Mouse (Mus musculus) forebrain, embryonic 13.5 days (tissue): ENCODE measurements around the gene AW011738. TPM values are rescaled to one million over a fixed set of nuclear protein-coding genes. Genes with fewer than 3 reads are reported as not detected.

ENCODE experiments used
- ATAC-seq: fragments of 200-750 bp; cut with Nextera tagmentation; 2 replicates; pipeline ENCODE4 v1.8.0; 2017
- H3K27ac ChIP-seq: fragments of 300-500 bp; sonication (generic); 2 replicates; pipeline ENCODE4 v1.5.1; 2015; ENCODE audit warnings: inconsistent platforms, mild to moderate bottlenecking, moderate library complexity
- H3K27me3 ChIP-seq: fragments of 300-500 bp; sonication (generic); 2 replicates; pipeline ENCODE4 v1.6.1; 2015; ENCODE audit warnings: mild to moderate bottlenecking, inconsistent platforms
- H3K36me3 ChIP-seq: fragments of 300-500 bp; sonication (generic); 2 replicates; pipeline ENCODE4 v1.6.1; 2015; ENCODE audit warnings: mild to moderate bottlenecking, inconsistent platforms; ENCODE audit not compliant: poor library complexity, severe bottlenecking
- H3K4me1 ChIP-seq: fragments of 300-500 bp; sonication (generic); 2 replicates; pipeline ENCODE4 v1.6.1; 2015; ENCODE audit warnings: inconsistent platforms
- H3K4me2 ChIP-seq: fragments of 300-500 bp; sonication (generic); 2 replicates; pipeline ENCODE4 v1.6.1; 2015; ENCODE audit warnings: inconsistent platforms, mild to moderate bottlenecking, moderate library complexity
- H3K4me3 ChIP-seq: fragments of 300-500 bp; sonication (generic); 2 replicates; pipeline ENCODE4 v1.5.1; 2015; ENCODE audit warnings: mild to moderate bottlenecking, inconsistent platforms
- H3K9ac ChIP-seq: fragments of 300-500 bp; sonication (generic); 2 replicates; pipeline ENCODE4 v1.6.1; 2015; ENCODE audit warnings: mild to moderate bottlenecking, inconsistent platforms
- H3K9me3 ChIP-seq: fragments of 300-500 bp; sonication (generic); replicated peaks from 2 replicates; pipeline ENCODE4 v1.6.1; 2016; ENCODE audit warnings: inconsistent platforms
- WGBS: fragments of 180-500 bp; shearing (Covaris S2); methylation state at CpG from one replicate; pipeline ENCODE4 v1.1.7; 2015; 5-methylcytosine and 5-hydroxymethylcytosine counted together
- polyA plus RNA-seq: library from polyadenylated mRNA; unstranded; fragments of >200 nt; fragmentation: Nextera tagmentation; extraction: Ambion mirVana; gene quantifications from 2 replicates; pipeline ENCODE4 v1.2.1, GENCODE M21; 2015

The AW011738 gene
- polyA plus RNA-seq, result 6.2 and 7.6 TPM in 2 replicates

DNA sequence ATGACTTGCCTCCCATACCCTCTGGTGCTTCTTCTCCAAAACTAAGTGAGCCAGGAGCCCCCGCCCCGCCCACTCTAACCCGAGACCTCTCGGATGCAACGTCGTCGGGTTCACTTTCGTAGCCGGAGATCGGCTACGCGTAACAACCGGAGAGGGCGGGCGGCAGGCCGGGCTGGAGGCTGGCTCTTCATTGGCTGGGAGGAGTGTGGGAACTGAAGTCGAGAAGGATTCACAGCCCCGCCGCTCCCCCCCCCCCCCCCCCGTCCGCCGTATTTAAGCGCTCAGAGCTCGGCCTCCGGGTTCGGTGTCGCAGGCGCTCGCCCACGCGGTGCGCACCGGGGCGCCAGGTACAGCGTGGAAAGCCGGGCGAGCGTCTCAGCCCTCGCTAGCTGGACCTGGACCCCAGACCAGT is at the start of gene AW011738:
TSS of gene AW011738 (plus strand) at position 304 of the 412 bp plus-strand sequence.
- H3K27ac ChIP-seq, result peak within 1 kb of the TSS; percentile 67
- no peaks in the 10 kb centered on the region for H3K27me3 ChIP-seq
- ATAC-seq, result peak; percentile 84
- 0 out of 2 replicates have a peak, but pooled peaks cover 5% of the 10 kb centered on the region for H3K36me3 ChIP-seq
- H3K4me3 ChIP-seq, result peak within 1 kb of the TSS; percentile 61
- under 1% methylated on average over 33 of the region's 39 CpGs for WGBS
- peaks cover 31% of the 10 kb centered on the region for H3K4me1 ChIP-seq
- no peaks in the 10 kb centered on the region for H3K9me3 ChIP-seq
- peak within 1 kb of the TSS; percentile 93 for H3K4me2 ChIP-seq
- peak within 1 kb of the TSS; percentile 75 for H3K9ac ChIP-seq

DNA sequence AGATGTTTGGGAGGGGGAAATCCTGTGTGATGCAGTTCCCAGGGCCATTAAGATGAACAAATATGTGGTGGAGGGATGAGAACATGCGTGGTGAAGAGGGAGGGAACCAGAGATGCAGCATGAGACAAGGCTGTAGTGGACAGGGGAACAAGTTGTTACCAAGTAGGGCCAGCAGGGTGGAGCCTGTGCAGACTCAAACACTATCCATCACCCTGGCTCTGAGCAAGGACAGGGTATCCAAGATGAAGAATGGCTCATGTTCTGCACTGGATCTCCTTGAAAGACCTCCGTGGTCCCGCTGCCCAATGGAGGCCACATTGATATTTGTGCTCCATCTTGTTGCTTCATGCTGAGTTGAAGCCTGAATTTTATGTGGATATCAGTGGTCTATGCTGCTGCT is 48.3 kb upstream of the AW011738 start:
- no peaks in the 10 kb centered on the region for H3K36me3 ChIP-seq
- no peak overlapping the region for H3K27ac ChIP-seq
- peaks cover 10% of the 10 kb centered on the region for H3K9me3 ChIP-seq
- no peak overlapping the region for H3K4me2 ChIP-seq
- no peak for ATAC-seq
- 90% methylated on average over 3 of the region's 3 CpGs for WGBS
- no peaks in the 10 kb centered on the region for H3K4me1 ChIP-seq
- no peaks in the 10 kb centered on the region for H3K27me3 ChIP-seq
- no peak overlapping the region for H3K4me3 ChIP-seq
- H3K9ac ChIP-seq, result no peak overlapping the region

DNA sequence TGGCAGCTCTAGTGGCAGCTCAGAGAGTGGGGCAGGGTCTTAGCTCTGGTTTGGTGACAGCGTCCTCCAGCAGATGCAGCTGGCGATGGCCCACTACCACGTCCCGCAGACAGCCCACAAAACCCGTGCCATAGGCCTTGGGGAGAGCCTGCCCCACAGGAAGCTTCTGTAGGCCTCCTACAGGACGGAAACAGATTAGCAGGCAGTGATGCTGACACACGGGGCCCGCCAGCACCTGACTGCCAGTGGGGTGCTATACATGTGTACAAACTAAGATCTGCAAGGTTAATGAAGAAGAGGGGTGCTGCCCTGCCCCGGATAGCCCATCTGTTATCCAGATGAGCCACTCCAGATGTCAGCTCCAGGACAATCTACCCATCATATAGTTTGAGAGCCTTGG is 36.6 kb upstream of the AW011738 start:
- Histone ChIP-seq H3K9ac (no peak overlapping the region), H3K27ac (no peak overlapping the region), H3K27me3 (no peaks in the 10 kb centered on the region), H3K9me3 (peaks cover 10% of the 10 kb centered on the region; the same call in 1 of the 2 replicates), H3K36me3 (peaks cover 98% of the 10 kb centered on the region), H3K4me1 (no peaks in the 10 kb centered on the region), H3K4me3 (no peak overlapping the region), H3K4me2 (no peak overlapping the region)
- no peak for ATAC-seq
- WGBS, result 93% methylated on average over 9 of the region's 9 CpGs

DNA sequence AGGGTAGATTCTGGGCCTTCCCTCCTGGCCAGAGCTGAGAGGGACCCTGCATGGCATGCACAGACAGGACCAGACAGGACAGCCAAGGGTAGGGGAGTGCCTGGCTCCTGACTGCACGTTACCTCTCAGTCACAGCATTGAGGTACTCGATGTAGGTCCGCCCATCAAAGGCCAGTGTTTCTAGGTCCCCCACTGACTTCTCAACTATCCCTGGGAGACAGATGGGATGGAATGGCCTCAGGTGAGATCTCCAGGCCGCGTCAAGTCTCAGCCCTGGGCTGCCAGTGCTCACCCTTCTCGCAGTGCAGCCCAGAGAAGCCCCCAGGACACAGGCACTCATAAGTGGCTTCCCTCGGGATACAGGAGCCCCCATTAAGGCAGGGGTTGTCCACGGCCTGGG is 34.5 kb upstream of the AW011738 start:
- H3K4me3 ChIP-seq, result no peak overlapping the region
- H3K9ac ChIP-seq, result no peak overlapping the region
- WGBS, result 90% methylated on average over 7 of the region's 8 CpGs
- H3K27ac ChIP-seq, result no peak overlapping the region
- H3K9me3 ChIP-seq, result no peaks in the 10 kb centered on the region
- no peak overlapping the region for H3K4me2 ChIP-seq
- no peak for ATAC-seq
- H3K36me3 ChIP-seq, result peaks cover 100% of the 10 kb centered on the region
- H3K27me3 ChIP-seq, result no peaks in the 10 kb centered on the region
- H3K4me1 ChIP-seq, result no peaks in the 10 kb centered on the region

DNA sequence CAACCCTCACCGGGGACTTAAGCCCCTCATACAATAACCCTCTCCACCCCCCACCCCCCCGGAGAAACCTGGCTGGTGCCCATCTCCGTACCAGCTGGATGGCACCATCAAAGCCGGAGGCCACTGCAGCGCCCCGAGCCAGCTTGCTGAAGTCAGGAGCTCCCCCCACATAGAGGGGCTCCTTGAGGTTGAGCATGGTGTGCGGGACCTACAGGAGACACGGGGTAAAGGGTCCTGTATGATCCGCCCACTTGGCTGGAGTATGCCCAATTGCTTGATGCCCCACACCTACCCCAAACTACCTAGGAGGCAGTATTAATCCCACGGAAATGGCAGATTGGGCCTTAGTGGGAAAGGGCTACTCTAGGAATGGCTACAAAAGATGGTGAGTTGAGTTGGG is 34.0 kb upstream of the AW011738 start:
- peaks cover 100% of the 10 kb centered on the region for H3K36me3 ChIP-seq
- no peaks in the 10 kb centered on the region for H3K9me3 ChIP-seq
- 93% methylated on average over 10 of the region's 10 CpGs for WGBS
- no peak overlapping the region for H3K9ac ChIP-seq
- no peaks in the 10 kb centered on the region for H3K27me3 ChIP-seq
- H3K4me3 ChIP-seq, result no peak overlapping the region
- H3K4me1 ChIP-seq, result no peaks in the 10 kb centered on the region
- no peak for ATAC-seq
- no peak overlapping the region for H3K4me2 ChIP-seq
- no peak overlapping the region for H3K27ac ChIP-seq

DNA sequence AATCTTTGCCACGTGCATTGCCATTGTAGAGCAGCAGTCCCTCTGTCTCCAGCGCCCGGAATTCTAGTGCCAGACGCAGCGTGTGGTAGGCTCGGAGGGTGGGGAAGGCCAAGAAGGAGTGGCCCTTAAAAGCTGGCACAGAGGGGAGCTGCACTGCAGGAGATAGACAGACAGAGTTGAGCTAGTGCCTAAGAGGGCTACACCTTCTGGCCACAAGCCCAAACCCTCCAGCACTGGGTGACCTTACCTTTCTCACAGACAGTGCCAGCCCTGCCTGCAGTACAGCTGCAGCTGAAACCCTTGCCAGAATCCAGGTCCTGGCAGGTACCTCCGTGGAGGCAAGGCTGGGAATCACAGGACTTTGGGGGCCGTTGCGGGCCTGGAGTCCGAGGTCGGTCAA is 31.3 kb upstream of the AW011738 start:
- Histone ChIP-seq H3K27me3 (no peaks in the 10 kb centered on the region), H3K27ac (no peak overlapping the region), H3K9me3 (no peaks in the 10 kb centered on the region), H3K4me2 (no peak overlapping the region), H3K9ac (no peak overlapping the region), H3K4me1 (no peaks in the 10 kb centered on the region), H3K36me3 (peaks cover 100% of the 10 kb centered on the region), H3K4me3 (no peak overlapping the region)
- WGBS, result 93% methylated on average over 11 of the region's 11 CpGs
- ATAC-seq, result no peak

DNA sequence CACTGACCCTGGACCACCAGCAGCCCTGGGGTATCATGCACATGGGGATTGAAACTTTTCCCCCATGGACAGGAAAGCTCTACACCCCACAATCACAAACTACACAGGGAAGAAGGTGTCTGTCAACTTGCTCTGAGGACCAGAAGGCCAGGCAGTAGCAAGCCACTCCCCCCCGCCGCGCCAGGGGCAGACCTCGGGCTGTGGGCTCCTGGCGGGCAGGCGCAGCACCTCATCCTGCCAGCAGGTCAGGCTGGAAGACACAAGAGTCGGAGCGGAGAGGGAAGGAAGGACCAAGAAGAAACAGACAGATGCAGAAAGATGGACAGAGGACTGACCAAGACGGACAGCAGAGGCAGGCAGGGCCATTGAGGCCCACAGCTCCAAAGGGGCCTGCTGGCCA is 25.5 kb upstream of the AW011738 start:
- Histone ChIP-seq H3K36me3 (peaks cover 98% of the 10 kb centered on the region), H3K4me1 (peaks cover 24% of the 10 kb centered on the region), H3K4me2 (no peak overlapping the region), H3K27me3 (no peaks in the 10 kb centered on the region), H3K4me3 (no peak overlapping the region), H3K9me3 (no peaks in the 10 kb centered on the region), H3K9ac (no peak overlapping the region), H3K27ac (no peak overlapping the region)
- WGBS, result 93% methylated on average over 9 of the region's 9 CpGs
- no peak for ATAC-seq

DNA sequence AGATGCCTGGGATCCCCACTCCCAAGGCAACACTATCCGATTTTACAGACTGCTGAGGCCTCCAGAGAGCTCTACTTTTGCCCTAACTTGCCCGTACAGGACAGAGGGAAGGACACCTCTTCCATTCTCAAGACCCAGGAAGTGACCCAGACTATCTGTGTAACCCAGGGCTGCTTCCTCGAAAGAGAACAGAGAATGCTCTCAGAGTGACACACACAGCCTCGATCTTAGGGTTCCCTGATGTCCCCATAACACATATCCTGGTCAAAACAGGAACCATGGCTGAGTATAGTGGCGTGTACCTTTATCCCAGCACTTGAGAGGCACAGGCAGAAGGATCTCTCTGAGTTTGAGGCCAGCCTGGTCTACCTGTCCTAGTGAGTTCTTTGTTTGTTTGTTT is 19.4 kb upstream of the AW011738 start:
- no peak for ATAC-seq
- Histone ChIP-seq H3K4me3 (peak overlapping the region; percentile 53), H3K9ac (0 out of 2 replicates have a peak overlapping the region, but pooled peaks have one; percentile 40), H3K36me3 (peaks cover 49% of the 10 kb centered on the region), H3K9me3 (no peaks in the 10 kb centered on the region), H3K27ac (0 out of 2 replicates have a peak overlapping the region, but pooled peaks have one; percentile 25), H3K4me1 (peaks cover 85% of the 10 kb centered on the region), H3K27me3 (no peaks in the 10 kb centered on the region), H3K4me2 (peak overlapping the region; percentile 80)
- WGBS, result 93% methylated on average over 5 of the region's 5 CpGs

DNA sequence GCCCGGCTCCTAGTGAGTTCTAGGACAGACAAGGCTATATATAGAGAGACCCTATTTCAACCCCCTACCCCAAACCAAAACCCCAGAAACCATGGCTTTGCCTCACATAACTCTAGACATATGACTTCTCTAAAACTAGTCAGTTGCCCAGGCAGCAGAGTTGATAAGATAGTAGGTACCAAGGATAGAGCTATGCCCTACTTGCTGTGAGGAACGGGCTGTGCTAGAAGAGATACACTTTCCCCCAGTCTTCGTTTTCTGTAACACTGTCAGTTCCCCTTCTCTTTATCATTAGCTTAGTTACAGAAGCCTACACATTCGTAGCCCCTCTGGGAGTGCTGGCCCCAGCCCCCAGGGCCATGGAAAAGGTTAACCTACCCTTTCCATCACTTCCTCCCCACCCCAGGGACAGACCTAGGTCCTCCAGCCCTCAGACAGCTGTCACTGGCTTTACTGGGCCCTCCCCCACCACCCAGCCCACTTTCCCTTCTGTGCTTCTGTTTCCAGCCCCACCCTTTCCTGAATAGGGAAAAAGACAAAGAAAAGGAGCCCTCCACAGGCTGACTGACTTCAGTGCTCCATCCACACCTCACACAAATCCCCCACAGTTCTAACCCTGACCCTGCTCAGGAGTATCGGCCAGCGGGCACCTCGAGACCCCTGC is 18.7 kb upstream of the AW011738 start:
- Histone ChIP-seq H3K27ac (peak overlapping the region; percentile 94), H3K4me3 (peak overlapping the region; percentile 53), H3K9ac (peak overlapping the region; percentile 85), H3K9me3 (no peaks in the 10 kb centered on the region), H3K4me1 (peaks cover 91% of the 10 kb centered on the region), H3K4me2 (peak overlapping the region; percentile 80), H3K36me3 (peaks cover 42% of the 10 kb centered on the region), H3K27me3 (no peaks in the 10 kb centered on the region)
- ATAC-seq, result no peak
- WGBS, result 79% methylated on average over 7 of the region's 7 CpGs

DNA sequence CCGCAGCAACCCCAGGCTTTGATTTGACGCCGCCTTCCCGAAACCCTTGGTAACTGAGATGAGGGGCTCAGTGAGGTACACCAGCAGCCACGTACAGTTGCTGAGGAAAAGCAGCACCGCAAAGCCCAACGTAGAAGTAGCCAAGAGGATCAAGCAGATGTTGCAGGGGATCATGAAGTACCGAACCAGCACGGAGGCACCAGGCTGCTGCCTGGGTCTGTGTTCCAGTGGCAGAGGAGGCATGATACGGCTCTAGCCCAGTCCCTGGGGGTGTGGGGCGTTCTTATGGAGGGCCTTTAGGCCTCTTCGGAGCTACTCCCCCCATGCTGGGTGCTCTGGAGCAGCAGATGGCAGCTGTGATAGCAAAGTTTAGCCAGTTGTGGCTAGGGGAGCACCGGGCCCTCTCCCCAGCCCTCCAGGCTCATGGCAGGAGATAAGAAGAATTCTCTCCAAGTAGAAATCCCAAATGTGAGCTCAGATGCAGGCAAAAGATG is 17.6 kb upstream of the AW011738 start:
- H3K4me2 ChIP-seq, result peak overlapping the region; percentile 80
- peaks cover 38% of the 10 kb centered on the region for H3K36me3 ChIP-seq
- WGBS, result 51% methylated on average over 13 of the region's 13 CpGs
- H3K4me1 ChIP-seq, result peaks cover 100% of the 10 kb centered on the region
- H3K9me3 ChIP-seq, result no peaks in the 10 kb centered on the region
- peak; percentile 33 for ATAC-seq
- peak overlapping the region; percentile 94 for H3K27ac ChIP-seq
- peak overlapping the region; percentile 53 for H3K4me3 ChIP-seq
- peak overlapping the region; percentile 85 for H3K9ac ChIP-seq
- H3K27me3 ChIP-seq, result no peaks in the 10 kb centered on the region

DNA sequence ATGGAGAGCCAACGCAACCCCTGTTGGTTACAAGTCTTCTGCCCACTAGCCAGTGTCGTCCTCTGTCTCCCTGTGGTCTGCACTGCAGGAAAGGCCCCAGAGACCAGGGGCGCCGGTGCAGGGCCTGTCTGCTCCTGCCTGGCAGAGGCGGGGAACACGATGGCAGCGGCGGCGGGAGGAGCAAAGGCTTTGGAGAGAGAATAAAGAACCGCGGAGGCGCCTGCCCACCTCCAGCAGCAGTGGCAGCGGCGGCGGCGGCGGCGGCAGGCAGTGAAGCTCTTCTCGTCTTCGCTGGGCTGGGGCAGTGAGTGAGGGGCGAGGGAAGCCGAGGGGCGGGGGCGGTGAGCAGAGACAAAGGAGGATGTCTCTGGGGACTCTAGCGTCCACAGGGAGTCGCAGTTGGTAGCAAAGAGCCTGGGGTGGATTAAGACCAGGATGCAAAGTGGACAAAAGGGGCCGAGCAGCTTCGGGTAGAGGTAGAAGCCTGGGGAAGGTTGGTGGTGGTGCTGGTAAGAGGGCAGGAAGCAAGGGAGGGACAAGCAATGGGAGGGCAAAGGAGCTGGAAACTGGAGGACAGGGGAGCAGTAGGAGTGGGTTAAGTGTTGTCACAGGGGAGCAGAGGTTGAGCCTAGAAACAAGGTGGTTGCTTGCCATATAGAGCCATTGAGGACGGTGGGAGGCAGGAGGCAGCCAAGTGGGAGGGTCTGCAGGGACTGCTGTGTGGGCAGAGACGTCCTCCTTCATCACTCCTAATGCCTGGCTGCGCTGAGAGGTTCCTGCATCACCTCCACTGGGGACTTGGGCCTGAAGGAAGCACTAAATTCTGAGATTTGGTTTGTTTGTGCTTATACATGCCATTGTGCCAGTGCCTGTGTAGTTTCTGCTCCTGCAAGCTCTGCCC is 16.9 kb upstream of the AW011738 start:
- Histone ChIP-seq H3K27me3 (no peaks in the 10 kb centered on the region), H3K4me2 (peak overlapping the region; percentile 80), H3K4me1 (peaks cover 100% of the 10 kb centered on the region), H3K36me3 (peaks cover 38% of the 10 kb centered on the region), H3K9me3 (no peaks in the 10 kb centered on the region), H3K27ac (peak overlapping the region; percentile 94), H3K9ac (peak overlapping the region; percentile 85), H3K4me3 (peak overlapping the region; percentile 53)
- peak; percentile 67 for ATAC-seq
- WGBS, result 2% methylated on average over 31 of the region's 31 CpGs
